Mouse (Mus musculus): ENCODE results near the gene Zfp934. TPM values are rescaled to one million over a fixed set of nuclear protein-coding genes. Genes with fewer than 3 reads are reported as not detected.
"Not testable (repeated sequence)": the region's sequence is repeated elsewhere in the genome, so short reads cannot be mapped to it uniquely, and the experiment has no call there.

The Zfp934 gene
- 8.6 and 9.5 TPM in 2 replicates for total RNA-seq (2012; rRNA removed)

GRCm38 (mm10) chr13:62571099-62571498 lies at the start of gene Zfp934:
Gene Zfp934 (minus strand): TSS chr13:62571199.
- H3K36me3 ChIP-seq (ENCODE audit: control insufficient read depth, insufficient read depth, low read length, poor library complexity, severe bottlenecking); in situ Hi-C loops (cut with MboI; ENCODE audit: low sequenced_read_pairs in 2 of 2, unreplicated experiment in 2 of 2); H3K9ac ChIP-seq (ENCODE audit: insufficient read depth, low read depth, low read length, poor library complexity, severe bottlenecking); H3K27ac ChIP-seq (ENCODE audit: insufficient read depth, low read depth, low read length, poor library complexity, severe bottlenecking); H3K4me1 ChIP-seq (ENCODE audit: control insufficient read depth in 2 of 2, insufficient read depth in 2 of 2, low read length in 2 of 2, poor library complexity in 1 of 2); H3K9me3 ChIP-seq (ENCODE audit: control insufficient read depth, insufficient read depth, low read depth, low read length); DNase-seq (ENCODE audit: low read depth, low spot score): not testable (repeated sequence)
- peak within 1 kb of the TSS; percentile 16 to 44; a peak in 2 of 4 replicates for H3K4me3 ChIP-seq (ENCODE audit: insufficient read depth in 1 of 2, low read depth in 1 of 2, low read length in 2 of 2, poor library complexity in 1 of 2, severe bottlenecking in 1 of 2)

DNA sequence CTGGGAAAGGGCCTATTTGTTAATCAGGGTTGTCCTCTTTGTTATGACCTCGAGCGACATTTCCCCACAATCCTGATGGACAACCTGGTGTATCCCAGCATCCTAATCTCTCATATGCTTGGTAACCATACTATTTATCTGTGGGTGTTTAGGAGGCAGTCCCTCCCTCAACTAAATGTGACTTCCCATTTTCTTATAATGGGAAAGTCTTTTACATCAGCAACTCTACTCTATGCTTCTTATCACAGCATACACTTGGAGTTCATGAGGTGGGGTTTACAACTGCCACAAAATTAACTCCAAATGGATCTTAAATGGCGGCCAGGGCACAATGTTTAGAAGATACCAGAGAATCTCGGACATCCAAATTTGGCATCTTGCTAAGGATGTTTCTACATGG lies 46.5 kb upstream of the Zfp934 start:
- H3K27ac ChIP-seq (ENCODE audit: insufficient read depth, low read depth, low read length, poor library complexity, severe bottlenecking); H3K9me3 ChIP-seq (ENCODE audit: control insufficient read depth, insufficient read depth, low read depth, low read length); H3K4me3 ChIP-seq (ENCODE audit: insufficient read depth in 1 of 2, low read depth in 1 of 2, low read length in 2 of 2, poor library complexity in 1 of 2, severe bottlenecking in 1 of 2); in situ Hi-C loops (cut with MboI; ENCODE audit: low sequenced_read_pairs in 2 of 2, unreplicated experiment in 2 of 2); H3K4me1 ChIP-seq (ENCODE audit: control insufficient read depth in 2 of 2, insufficient read depth in 2 of 2, low read length in 2 of 2, poor library complexity in 1 of 2); H3K36me3 ChIP-seq (ENCODE audit: control insufficient read depth, insufficient read depth, low read length, poor library complexity, severe bottlenecking); DNase-seq (ENCODE audit: low read depth, low spot score); H3K9ac ChIP-seq (ENCODE audit: insufficient read depth, low read depth, low read length, poor library complexity, severe bottlenecking): not testable (repeated sequence)

GRCm38 (mm10) chr13:62561696-62562095 lies 9.3 kb downstream of the Zfp934 start:
- H3K27ac ChIP-seq (ENCODE audit: insufficient read depth, low read depth, low read length, poor library complexity, severe bottlenecking); DNase-seq (ENCODE audit: low read depth, low spot score); H3K9me3 ChIP-seq (ENCODE audit: control insufficient read depth, insufficient read depth, low read depth, low read length); H3K36me3 ChIP-seq (ENCODE audit: control insufficient read depth, insufficient read depth, low read length, poor library complexity, severe bottlenecking); H3K4me3 ChIP-seq (ENCODE audit: insufficient read depth in 1 of 2, low read depth in 1 of 2, low read length in 2 of 2, poor library complexity in 1 of 2, severe bottlenecking in 1 of 2); H3K9ac ChIP-seq (ENCODE audit: insufficient read depth, low read depth, low read length, poor library complexity, severe bottlenecking); H3K4me1 ChIP-seq (ENCODE audit: control insufficient read depth in 2 of 2, insufficient read depth in 2 of 2, low read length in 2 of 2, poor library complexity in 1 of 2); in situ Hi-C loops (cut with MboI; ENCODE audit: low sequenced_read_pairs in 2 of 2, unreplicated experiment in 2 of 2): not testable (repeated sequence)

DNA sequence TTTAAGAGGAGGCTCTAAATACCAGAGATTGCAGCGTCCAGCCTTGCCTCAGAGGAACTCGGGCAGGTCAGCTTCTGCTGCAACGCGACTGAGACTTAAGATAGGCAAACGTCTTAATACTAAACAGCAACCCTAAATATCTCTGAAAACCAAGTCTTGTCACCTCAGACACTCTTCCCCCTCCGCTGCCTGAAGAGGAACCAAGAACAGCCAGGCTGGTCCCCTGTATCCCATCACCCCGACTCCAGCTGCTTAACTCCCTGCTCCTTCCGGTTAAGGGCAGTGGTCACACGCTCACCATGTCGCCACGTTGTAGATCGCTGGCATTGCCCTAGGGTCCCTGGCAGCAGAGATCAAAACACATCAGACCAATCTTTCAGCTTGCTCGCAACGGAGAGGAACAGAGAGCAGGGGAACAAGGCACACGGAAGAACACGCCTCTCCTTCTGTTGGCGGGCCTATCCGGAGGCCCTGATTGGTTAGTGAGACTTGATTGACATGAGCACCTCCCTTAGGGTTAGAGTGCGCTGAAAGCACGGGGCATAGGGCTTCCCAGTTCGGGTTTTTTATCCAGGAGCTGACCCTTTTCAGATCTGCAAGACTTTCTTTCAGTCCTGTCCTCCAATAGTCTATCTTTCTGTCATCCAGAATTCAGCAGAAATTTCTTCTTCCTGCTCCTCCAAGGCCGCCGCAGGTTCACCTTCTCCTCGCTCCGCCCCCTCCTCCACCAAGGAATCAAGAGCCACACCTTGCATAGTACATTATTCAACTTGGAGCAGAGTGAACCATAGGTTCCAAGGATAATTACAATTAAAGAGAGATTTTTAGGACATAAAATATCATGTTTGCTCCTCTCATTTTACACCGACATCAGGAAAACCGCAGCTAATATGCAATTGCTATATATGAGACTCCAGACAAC lies 12.5 kb downstream of the Zfp934 start, which contains the start of gene Zfp935:
Gene Zfp935, minus strand, starts transcription at position 323 of the 922 bp plus-strand sequence.
- Histone ChIP-seq H3K9ac (ENCODE audit: insufficient read depth, low read depth, low read length, poor library complexity, severe bottlenecking) (peak within 1 kb of the TSS; percentile 47), H3K4me3 (ENCODE audit: insufficient read depth in 1 of 2, low read depth in 1 of 2, low read length in 2 of 2, poor library complexity in 1 of 2, severe bottlenecking in 1 of 2) (peak within 1 kb of the TSS; percentile 75 to 81)
- DNase-seq (ENCODE audit: low read depth, low spot score); H3K9me3 ChIP-seq (ENCODE audit: control insufficient read depth, insufficient read depth, low read depth, low read length); in situ Hi-C loops (cut with MboI; ENCODE audit: low sequenced_read_pairs in 2 of 2, unreplicated experiment in 2 of 2); H3K27ac ChIP-seq (ENCODE audit: insufficient read depth, low read depth, low read length, poor library complexity, severe bottlenecking); H3K36me3 ChIP-seq (ENCODE audit: control insufficient read depth, insufficient read depth, low read length, poor library complexity, severe bottlenecking); H3K4me1 ChIP-seq (ENCODE audit: control insufficient read depth in 2 of 2, insufficient read depth in 2 of 2, low read length in 2 of 2, poor library complexity in 1 of 2): not testable (repeated sequence)

GRCm38 (mm10) chr13:62530129-62530528 lies 40.9 kb downstream of the Zfp934 start:
- in situ Hi-C loops (cut with MboI; ENCODE audit: low sequenced_read_pairs in 2 of 2, unreplicated experiment in 2 of 2); H3K36me3 ChIP-seq (ENCODE audit: control insufficient read depth, insufficient read depth, low read length, poor library complexity, severe bottlenecking); H3K9ac ChIP-seq (ENCODE audit: insufficient read depth, low read depth, low read length, poor library complexity, severe bottlenecking); H3K4me3 ChIP-seq (ENCODE audit: insufficient read depth in 1 of 2, low read depth in 1 of 2, low read length in 2 of 2, poor library complexity in 1 of 2, severe bottlenecking in 1 of 2); DNase-seq (ENCODE audit: low read depth, low spot score); H3K4me1 ChIP-seq (ENCODE audit: control insufficient read depth in 2 of 2, insufficient read depth in 2 of 2, low read length in 2 of 2, poor library complexity in 1 of 2); H3K27ac ChIP-seq (ENCODE audit: insufficient read depth, low read depth, low read length, poor library complexity, severe bottlenecking); H3K9me3 ChIP-seq (ENCODE audit: control insufficient read depth, insufficient read depth, low read depth, low read length): not testable (repeated sequence)

DNA sequence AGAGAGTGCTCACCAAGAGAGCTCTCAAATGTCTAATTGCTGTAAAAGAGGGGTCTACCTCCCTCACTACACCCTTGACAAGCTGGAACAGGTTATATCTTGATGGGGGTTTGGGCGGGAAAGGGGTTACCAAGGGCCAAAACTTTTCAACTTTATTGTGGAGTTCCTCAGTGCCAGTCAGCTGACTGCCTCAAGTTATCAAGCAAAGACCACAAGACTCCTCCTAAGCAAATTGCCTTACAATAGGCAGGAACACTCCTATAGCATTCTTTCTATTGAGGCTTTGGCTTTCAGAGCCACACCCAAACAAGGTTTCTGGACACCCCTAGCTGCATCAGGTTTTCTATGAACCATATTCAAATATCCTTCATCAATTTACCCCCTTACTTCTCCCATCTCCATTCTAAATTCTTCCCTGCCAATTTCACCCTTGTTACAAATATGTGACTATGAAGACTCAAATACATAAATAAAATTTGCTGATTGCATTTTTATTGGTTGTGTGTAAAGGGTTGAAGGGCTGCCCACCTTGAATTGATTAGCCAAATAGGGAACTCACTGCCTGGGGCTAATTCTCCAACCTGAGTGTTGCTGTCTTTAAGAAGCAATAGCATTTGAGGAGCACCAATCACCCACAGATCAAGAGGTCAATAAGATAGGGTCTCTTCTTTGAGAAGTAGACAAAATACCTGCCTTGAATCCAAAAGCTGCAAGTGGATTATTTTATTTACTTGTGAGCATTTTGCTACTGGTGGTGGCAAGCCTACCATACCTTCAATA lies 60.2 kb downstream of the Zfp934 start:
- H3K27ac ChIP-seq (ENCODE audit: insufficient read depth, low read depth, low read length, poor library complexity, severe bottlenecking) = peak overlapping the region; percentile 82; the same call in 1 of the 2 replicates
- not testable (repeated sequence) for H3K4me1 ChIP-seq (ENCODE audit: control insufficient read depth in 2 of 2, insufficient read depth in 2 of 2, low read length in 2 of 2, poor library complexity in 1 of 2)

GRCm38 (mm10) chr13:62472661-62473060 lies 98.3 kb downstream of the Zfp934 start:
- not testable (repeated sequence) for DNase-seq (ENCODE audit: low read depth, low spot score); H3K4me1 ChIP-seq (ENCODE audit: control insufficient read depth in 2 of 2, insufficient read depth in 2 of 2, low read length in 2 of 2, poor library complexity in 1 of 2); H3K9me3 ChIP-seq (ENCODE audit: control insufficient read depth, insufficient read depth, low read depth, low read length); H3K4me3 ChIP-seq (ENCODE audit: insufficient read depth in 1 of 2, low read depth in 1 of 2, low read length in 2 of 2, poor library complexity in 1 of 2, severe bottlenecking in 1 of 2); H3K27ac ChIP-seq (ENCODE audit: insufficient read depth, low read depth, low read length, poor library complexity, severe bottlenecking); H3K36me3 ChIP-seq (ENCODE audit: control insufficient read depth, insufficient read depth, low read length, poor library complexity, severe bottlenecking); H3K9ac ChIP-seq (ENCODE audit: insufficient read depth, low read depth, low read length, poor library complexity, severe bottlenecking)
- in situ Hi-C loops (cut with MboI; ENCODE audit: low sequenced_read_pairs in 2 of 2, unreplicated experiment in 2 of 2) = loop anchor here in 1 of 2 experiments (25.0 kb wide), 1 partner anchor 390 kb away; the partner anchor contains the start of gene Fbp2

More for the DNA sequence above, 60.2 kb downstream of the Zfp934 start:
- H3K4me3 ChIP-seq (ENCODE audit: insufficient read depth in 1 of 2, low read depth in 1 of 2, low read length in 2 of 2, poor library complexity in 1 of 2, severe bottlenecking in 1 of 2); H3K36me3 ChIP-seq (ENCODE audit: control insufficient read depth, insufficient read depth, low read length, poor library complexity, severe bottlenecking); H3K9ac ChIP-seq (ENCODE audit: insufficient read depth, low read depth, low read length, poor library complexity, severe bottlenecking); H3K9me3 ChIP-seq (ENCODE audit: control insufficient read depth, insufficient read depth, low read depth, low read length); in situ Hi-C loops (cut with MboI; ENCODE audit: low sequenced_read_pairs in 2 of 2, unreplicated experiment in 2 of 2): not testable (repeated sequence)
- peak; percentile 73 for DNase-seq (ENCODE audit: low read depth, low spot score)

All from ES-E14 (cell line).